Mouse (Mus musculus): Measurements from ENCODE around the gene Tnxb. TPM values are rescaled to one million over a fixed set of nuclear protein-coding genes. Genes with fewer than 3 reads are reported as not detected.
A peak's percentile ranks its signal among the peaks of the same experiment; 100 is the strongest.

The Tnxb gene
- polyA plus RNA-seq, 1 experiment from 2014 or later = 0.38 TPM

DNA sequence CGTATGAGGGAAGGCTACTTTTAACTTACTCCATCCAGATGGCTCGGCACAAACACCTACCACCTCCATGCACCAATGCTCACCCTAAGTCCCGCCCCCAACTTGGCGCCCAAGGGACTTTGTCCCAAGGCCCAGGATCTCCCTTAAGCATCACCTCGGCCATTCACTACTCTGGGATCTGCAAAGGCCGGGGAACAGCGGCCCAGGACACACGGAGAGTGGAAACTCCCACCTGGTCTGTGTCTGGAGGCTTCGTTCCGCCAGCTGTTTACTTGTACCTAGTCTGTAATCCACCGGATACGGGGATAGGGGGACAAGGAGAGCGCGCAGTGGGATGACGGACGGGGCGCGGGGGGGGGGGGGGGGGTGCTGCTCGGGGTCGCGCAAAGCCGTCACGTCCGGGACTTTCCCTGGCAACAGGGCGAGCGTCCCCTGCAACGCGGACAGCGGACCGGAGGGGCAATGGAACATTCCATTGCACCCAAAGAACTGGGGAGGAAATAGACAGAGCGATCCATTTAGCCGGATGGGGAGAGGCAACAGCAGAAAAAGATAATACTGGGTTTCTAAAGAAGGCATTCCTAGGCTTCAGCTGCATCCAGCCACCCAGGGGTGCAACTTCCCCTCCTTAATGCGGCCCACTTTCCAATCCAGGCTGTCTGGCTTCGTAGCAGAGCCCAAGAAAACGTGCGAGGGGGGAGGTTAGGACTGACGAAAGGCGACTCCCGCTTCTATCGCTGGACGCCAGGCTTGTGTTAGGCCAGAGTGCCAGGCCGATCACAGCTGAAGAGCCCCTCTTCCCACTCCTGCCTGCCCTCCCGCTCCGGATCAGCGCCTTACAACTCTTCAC lies 43.0 kb upstream of the Tnxb start:
- peak overlapping the region; percentile 92 for H3K4me2 ChIP-seq
- H3K9me3 ChIP-seq (ENCODE audit: low read depth, low read length) = no peaks in the 10 kb centered on the region
- H3K36me3 ChIP-seq (ENCODE audit: insufficient read depth) = peaks cover 9% of the 10 kb centered on the region; the same call in 1 of the 2 replicates
- under 1% methylated on average over 40 of the region's 45 CpGs for WGBS
- H3K9ac ChIP-seq = peak overlapping the region; percentile 73
- DNase-seq (peak; percentile 94), ATAC-seq (ENCODE audit: insufficient read depth) (peak; percentile 80)
- H3K27ac ChIP-seq (ENCODE audit: low read depth) = peak overlapping the region; percentile 95
- TF ChIP-seq CTCF (IDR thresholded peaks at IDR 0.05; ENCODE audit: low read depth) = no peak
- H3K4me3 ChIP-seq (ENCODE audit: low read depth, low read length) = peak overlapping the region; percentile 69
- peaks cover 35% of the 10 kb centered on the region for H3K27me3 ChIP-seq (ENCODE audit: insufficient read depth, low read length)
- H3K4me1 ChIP-seq (ENCODE audit: insufficient read depth) = peaks cover 16% of the 10 kb centered on the region; the same call in 1 of the 2 replicates

DNA sequence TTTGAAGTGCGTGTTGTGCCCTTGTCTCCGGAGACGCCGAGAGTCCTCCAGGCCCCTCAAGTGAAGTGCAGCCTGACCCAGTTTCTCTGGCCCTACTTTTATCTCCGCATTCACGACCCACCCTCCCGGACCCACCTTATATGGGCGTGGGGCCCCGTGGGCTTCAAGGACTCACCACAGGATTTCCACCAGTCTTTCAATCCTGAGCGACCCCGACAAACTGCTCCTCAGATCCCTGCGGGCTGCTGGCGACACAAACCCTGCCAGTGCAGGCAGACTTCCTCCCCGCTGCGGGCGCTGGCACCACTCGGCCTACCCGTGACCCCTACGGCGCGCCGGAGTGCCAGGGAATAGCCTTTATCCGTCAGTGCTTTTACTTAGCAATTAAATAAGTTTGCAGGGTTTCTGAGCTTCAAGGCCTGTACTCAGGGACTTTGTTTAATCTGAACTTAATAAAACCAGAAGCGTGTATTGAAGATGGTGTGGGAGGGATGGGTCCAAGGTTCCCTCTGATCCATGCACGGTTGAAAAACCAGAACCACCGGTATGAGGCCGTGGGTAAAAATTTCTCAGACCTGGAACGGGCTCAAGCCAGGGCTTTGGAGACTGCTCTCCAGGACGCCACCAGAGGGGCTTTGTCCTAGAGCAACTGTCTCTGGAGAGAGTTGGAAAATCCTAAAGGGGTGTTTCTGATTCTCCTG lies 42.2 kb upstream of the Tnxb start, which contains the start of gene Ppt2:
Gene Ppt2 (minus strand): TSS at position 568 of the 701 bp plus-strand sequence.
- H3K9ac ChIP-seq = peak within 1 kb of the TSS; percentile 73
- ATAC-seq (ENCODE audit: insufficient read depth) (no peak), DNase-seq (peak; percentile 59)
- peak within 1 kb of the TSS; percentile 92 for H3K4me2 ChIP-seq
- no peak for TF ChIP-seq CTCF (IDR thresholded peaks at IDR 0.05; ENCODE audit: low read depth)
- no peaks in the 10 kb centered on the region for H3K9me3 ChIP-seq (ENCODE audit: low read depth, low read length)
- H3K4me3 ChIP-seq (ENCODE audit: low read depth, low read length) = peak within 1 kb of the TSS; percentile 69
- peaks cover 6% of the 10 kb centered on the region; the same call in 1 of the 2 replicates for H3K36me3 ChIP-seq (ENCODE audit: insufficient read depth)
- WGBS = 3% methylated on average over 29 of the region's 29 CpGs
- H3K4me1 ChIP-seq (ENCODE audit: insufficient read depth) = peaks cover 16% of the 10 kb centered on the region; the same call in 1 of the 2 replicates
- peak within 1 kb of the TSS; percentile 95 for H3K27ac ChIP-seq (ENCODE audit: low read depth)
- H3K27me3 ChIP-seq (ENCODE audit: insufficient read depth, low read length) = peaks cover 41% of the 10 kb centered on the region

DNA sequence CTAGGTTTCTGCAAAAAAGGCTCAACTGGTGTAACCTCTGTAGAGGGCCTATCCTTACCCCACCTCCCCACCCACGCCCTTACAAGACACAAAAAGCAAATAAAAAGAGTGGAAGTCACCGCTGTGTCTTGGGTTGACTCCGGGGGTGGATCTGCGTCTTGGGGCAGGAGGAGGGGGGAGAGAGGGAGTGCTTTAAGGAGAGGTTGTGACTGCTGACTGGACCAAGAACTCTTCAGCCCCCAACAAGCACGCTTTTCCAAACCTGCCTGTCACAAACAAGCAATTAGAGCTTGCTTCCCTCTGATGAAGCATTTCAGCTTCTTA lies 41.7 kb upstream of the Tnxb start:
- H3K4me2 ChIP-seq = peak overlapping the region; percentile 92
- ATAC-seq (ENCODE audit: insufficient read depth) (no peak), DNase-seq (no peak)
- H3K27ac ChIP-seq (ENCODE audit: low read depth) = peak overlapping the region; percentile 95; the same call in 1 of the 2 replicates
- 31% methylated on average over 5 of the region's 5 CpGs for WGBS
- no peak for TF ChIP-seq CTCF (IDR thresholded peaks at IDR 0.05; ENCODE audit: low read depth)
- peak overlapping the region; percentile 73 for H3K9ac ChIP-seq
- H3K27me3 ChIP-seq (ENCODE audit: insufficient read depth, low read length) = peaks cover 46% of the 10 kb centered on the region
- no peaks in the 10 kb centered on the region for H3K9me3 ChIP-seq (ENCODE audit: low read depth, low read length)
- H3K36me3 ChIP-seq (ENCODE audit: insufficient read depth) = peaks cover 6% of the 10 kb centered on the region; the same call in 1 of the 2 replicates
- peak overlapping the region; percentile 69 for H3K4me3 ChIP-seq (ENCODE audit: low read depth, low read length)
- H3K4me1 ChIP-seq (ENCODE audit: insufficient read depth) = peaks cover 16% of the 10 kb centered on the region; the same call in 1 of the 2 replicates

- Histone ChIP-seq H3K27me3 (ENCODE audit: insufficient read depth, low read length) (peaks cover 51% of the 10 kb centered on the region), H3K27ac (ENCODE audit: low read depth) (peak within 1 kb of the TSS; percentile 95; the same call in 1 of the 2 replicates)
- peak; percentile 65 for DNase-seq
These were observed 41.0 kb upstream of the Tnxb start, which contains the start of gene Prrt1 for GRCm38 (mm10) chr17:34629221-34629751. Gene Prrt1 (plus strand): TSS chr17:34629533.

DNA sequence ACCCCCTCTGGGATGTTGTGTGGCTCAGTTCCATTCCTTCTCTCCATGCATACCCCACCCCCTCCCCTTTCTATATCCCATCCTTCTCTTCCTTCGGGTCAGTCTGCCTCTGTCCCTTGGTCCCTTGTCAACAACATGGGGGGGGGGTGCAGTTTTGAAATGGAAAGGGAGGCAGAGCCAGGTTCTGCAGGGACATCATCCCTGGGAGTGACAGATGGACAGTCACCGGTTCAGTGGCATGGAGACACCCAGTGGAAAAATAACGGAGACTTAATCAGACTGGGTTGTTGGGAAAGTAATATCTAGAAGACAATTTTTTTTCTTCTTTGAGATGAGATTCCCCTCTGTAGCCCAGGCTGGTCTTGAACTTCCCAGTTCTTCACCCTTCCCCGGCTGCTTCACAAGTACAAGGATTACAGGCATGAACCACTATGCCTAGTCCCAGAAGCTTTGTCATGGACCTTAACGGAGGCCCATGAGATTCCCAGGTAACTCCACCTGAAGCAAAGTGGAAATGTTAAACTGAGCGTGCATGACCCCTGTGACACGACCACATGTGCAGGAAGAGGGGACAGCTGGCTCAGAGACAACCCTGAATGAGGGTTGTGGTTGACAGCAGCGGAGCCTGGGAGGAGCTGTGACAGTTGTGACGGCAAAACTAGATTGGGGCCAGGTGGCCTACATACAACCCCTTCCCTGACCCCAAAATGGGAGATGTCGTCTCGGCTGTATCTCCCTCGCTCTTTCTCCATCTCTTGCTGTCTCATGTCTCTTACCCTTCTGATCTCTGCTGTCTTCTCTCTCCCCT lies 40.3 kb upstream of the Tnxb start:
- H3K27me3 ChIP-seq (ENCODE audit: insufficient read depth, low read length) = peaks cover 51% of the 10 kb centered on the region
- DNase-seq = no peak
- 16% methylated on average over 12 of the region's 12 CpGs for WGBS

More at GRCm38 (mm10) chr17:34629221-34629751, 41.0 kb upstream of the Tnxb start, which contains the start of gene Prrt1:
- no peak for TF ChIP-seq CTCF (IDR thresholded peaks at IDR 0.05; ENCODE audit: low read depth)
- ATAC-seq (ENCODE audit: insufficient read depth) = no peak
- H3K4me3 ChIP-seq (ENCODE audit: low read depth, low read length) = peak within 1 kb of the TSS; percentile 69
- no peaks in the 10 kb centered on the region for H3K9me3 ChIP-seq (ENCODE audit: low read depth, low read length)
- WGBS = under 1% methylated on average over 16 of the region's 16 CpGs
- peak within 1 kb of the TSS; percentile 73 for H3K9ac ChIP-seq
- H3K4me1 ChIP-seq (ENCODE audit: insufficient read depth) = peaks cover 16% of the 10 kb centered on the region; the same call in 1 of the 2 replicates
- peaks cover 6% of the 10 kb centered on the region; the same call in 1 of the 2 replicates for H3K36me3 ChIP-seq (ENCODE audit: insufficient read depth)
- peak within 1 kb of the TSS; percentile 92 for H3K4me2 ChIP-seq

DNA sequence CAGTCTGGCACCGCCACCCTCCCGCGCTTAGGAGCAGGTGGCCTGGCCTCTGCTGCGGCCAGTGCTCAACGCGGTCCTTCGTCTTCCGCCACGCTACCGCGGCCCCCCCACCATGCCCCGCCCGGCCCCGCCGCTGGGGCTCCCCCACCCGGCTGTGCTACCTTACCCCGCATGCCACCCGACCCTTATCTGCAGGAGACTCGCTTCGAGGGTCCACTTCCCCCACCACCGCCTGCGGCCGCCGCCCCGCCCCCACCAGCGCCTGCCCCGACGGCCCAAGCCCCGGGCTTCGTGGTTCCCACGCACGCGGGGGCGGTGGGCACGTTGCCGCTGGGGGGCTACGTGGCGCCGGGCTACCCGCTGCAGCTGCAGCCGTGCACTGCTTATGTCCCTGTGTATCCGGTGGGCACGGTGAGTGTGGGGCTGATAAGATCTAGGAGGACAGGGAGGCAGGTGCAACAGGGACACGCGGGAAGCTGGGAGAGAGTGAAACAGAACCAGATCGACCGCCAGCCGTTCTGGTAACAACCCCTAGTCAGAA lies 39.5 kb upstream of the Tnxb start:
- H3K27me3 ChIP-seq (ENCODE audit: insufficient read depth, low read length) = peaks cover 51% of the 10 kb centered on the region
- no peak for DNase-seq
- peaks cover 16% of the 10 kb centered on the region; the same call in 1 of the 2 replicates for H3K4me1 ChIP-seq (ENCODE audit: insufficient read depth)

More for the DNA sequence above, 40.3 kb upstream of the Tnxb start:
- no peak for ATAC-seq (ENCODE audit: insufficient read depth)
- no peaks in the 10 kb centered on the region for H3K9me3 ChIP-seq (ENCODE audit: low read depth, low read length)
- H3K9ac ChIP-seq = no peak overlapping the region
- no peak for TF ChIP-seq CTCF (IDR thresholded peaks at IDR 0.05; ENCODE audit: low read depth)
- H3K4me3 ChIP-seq (ENCODE audit: low read depth, low read length) = peak overlapping the region; percentile 21; the same call in 1 of the 2 replicates
- no peak overlapping the region for H3K27ac ChIP-seq (ENCODE audit: low read depth)
- peaks cover 6% of the 10 kb centered on the region; the same call in 1 of the 2 replicates for H3K36me3 ChIP-seq (ENCODE audit: insufficient read depth)
- peak overlapping the region; percentile 92 for H3K4me2 ChIP-seq
- peaks cover 16% of the 10 kb centered on the region; the same call in 1 of the 2 replicates for H3K4me1 ChIP-seq (ENCODE audit: insufficient read depth)

More for the DNA sequence above, 39.5 kb upstream of the Tnxb start:
- Histone ChIP-seq H3K9ac (no peak overlapping the region; the same call in 1 of the 2 replicates), H3K27ac (ENCODE audit: low read depth) (no peak overlapping the region), H3K4me3 (ENCODE audit: low read depth, low read length) (peak overlapping the region; percentile 23), H3K36me3 (ENCODE audit: insufficient read depth) (no peaks in the 10 kb centered on the region), H3K4me2 (peak overlapping the region; percentile 48), H3K9me3 (ENCODE audit: low read depth, low read length) (no peaks in the 10 kb centered on the region)
- ATAC-seq (ENCODE audit: insufficient read depth) = no peak
- TF ChIP-seq CTCF (IDR thresholded peaks at IDR 0.05; ENCODE audit: low read depth) = no peak
- 1% methylated on average over 48 of the region's 48 CpGs for WGBS
